Mouse (Mus musculus) CH12.LX (cell line): ENCODE measurements around the gene Sall1.

Experiments
- BHLHE40 ChIP-seq: IDR thresholded peaks from 2 replicates; pipeline ENCODE4 v1.6.1; 2011; ENCODE audit warnings: mild to moderate bottlenecking, low read depth, low read length, improper control_type of control experiment
- CTCF ChIP-seq, 2 experiments: IDR thresholded peaks in 1 of 2; conservative IDR thresholded peaks in 1 of 2; 2 replicates each; pipeline ENCODE4 v1.5.1; 2011 to 2012; ENCODE audit warnings: low read depth in 2 of 2, low read length in 2 of 2, improper control_type of control experiment in 1 of 2, inconsistent platforms in 1 of 2, mild to moderate bottlenecking in 1 of 2, moderate library complexity in 1 of 2
- ELF1 ChIP-seq: IDR thresholded peaks from 2 replicates; pipeline ENCODE4 v1.6.1; 2014; ENCODE audit warnings: low read depth, mild to moderate bottlenecking, inconsistent platforms, low read length, improper control_type of control experiment
- JUND ChIP-seq: conservative IDR thresholded peaks from 2 replicates; pipeline ENCODE4 v1.6.1; 2011; ENCODE audit warnings: low read depth, low read length, improper control_type of control experiment
- POLR2A ChIP-seq: IDR thresholded peaks from 2 replicates; pipeline ENCODE4 v1.6.1; 2011; ENCODE audit warnings: low read depth, mild to moderate bottlenecking, improper control_type of control experiment, low read length
- SIN3A ChIP-seq: IDR thresholded peaks from 2 replicates; pipeline ENCODE4 v1.6.1; 2012; ENCODE audit warnings: low read length, improper control_type of control experiment, inconsistent platforms
- USF1 ChIP-seq: IDR thresholded peaks from 2 replicates; pipeline ENCODE4 v1.6.1; 2014; ENCODE audit warnings: low read depth, mild to moderate bottlenecking, inconsistent platforms, low read length, improper control_type of control experiment
- ZNF384 ChIP-seq: IDR thresholded peaks from 2 replicates; pipeline ENCODE4 v1.6.1; 2012; ENCODE audit warnings: low read depth, low read length, improper control_type of control experiment, inconsistent platforms

- TF ChIP-seq BHLHE40 (no peak), CTCF (conservative IDR thresholded peaks at IDR 0.05 in 1 of 2, IDR thresholded peaks at IDR 0.05 in 1 of 2; ENCODE audit: low read depth in 2 of 2, low read length in 2 of 2) (no peak), USF1 (no peak), SIN3A (no peak), JUND (no peak), POLR2A (no peak), ELF1 (no peak), ZNF384 (no peak)
Observed at GRCm38 (mm10) chr8:89064042-89064441, 20.1 kb upstream of the Sall1 start.
